Mouse (Mus musculus): ENCODE results near the gene Cep72.

DNA sequence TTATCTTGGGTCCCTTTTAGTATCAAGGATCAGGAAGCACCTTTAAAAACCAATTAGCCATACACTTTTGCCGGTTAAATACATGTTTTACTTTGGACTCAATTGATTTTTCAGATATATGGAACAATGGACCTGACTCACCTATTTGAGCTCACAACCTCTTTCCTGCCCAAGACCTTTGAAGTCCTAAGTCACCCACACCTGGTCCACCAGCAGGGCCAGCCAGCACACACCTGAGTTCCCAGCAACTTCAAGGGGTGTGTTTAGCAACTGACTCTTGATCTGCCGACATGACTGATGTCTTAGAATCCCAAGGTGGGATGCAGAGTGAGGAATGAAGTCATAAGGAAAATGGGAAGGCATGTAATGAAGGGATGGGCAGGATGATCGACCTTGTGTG lies 9.6 kb upstream of the Cep72 start:
- TF ChIP-seq EP300 (IDR thresholded peaks at IDR 0.05) (no peak), CTCF (IDR thresholded peaks at IDR 0.05) (no peak)

All from lung, postnatal 0 days (tissue).